Mouse (Mus musculus) cerebellum, adult 9-11 months (tissue): ENCODE data around the gene Hist1h4d.
"Not testable (repeated sequence)": the region's sequence is repeated elsewhere in the genome, so short reads cannot be mapped to it uniquely, and the experiment has no call there.

Experiments used
- DNase-seq: peaks from one replicate; pipeline ENCODE4 v3.0.0; 2022

Gene Hist1h4d

DNA sequence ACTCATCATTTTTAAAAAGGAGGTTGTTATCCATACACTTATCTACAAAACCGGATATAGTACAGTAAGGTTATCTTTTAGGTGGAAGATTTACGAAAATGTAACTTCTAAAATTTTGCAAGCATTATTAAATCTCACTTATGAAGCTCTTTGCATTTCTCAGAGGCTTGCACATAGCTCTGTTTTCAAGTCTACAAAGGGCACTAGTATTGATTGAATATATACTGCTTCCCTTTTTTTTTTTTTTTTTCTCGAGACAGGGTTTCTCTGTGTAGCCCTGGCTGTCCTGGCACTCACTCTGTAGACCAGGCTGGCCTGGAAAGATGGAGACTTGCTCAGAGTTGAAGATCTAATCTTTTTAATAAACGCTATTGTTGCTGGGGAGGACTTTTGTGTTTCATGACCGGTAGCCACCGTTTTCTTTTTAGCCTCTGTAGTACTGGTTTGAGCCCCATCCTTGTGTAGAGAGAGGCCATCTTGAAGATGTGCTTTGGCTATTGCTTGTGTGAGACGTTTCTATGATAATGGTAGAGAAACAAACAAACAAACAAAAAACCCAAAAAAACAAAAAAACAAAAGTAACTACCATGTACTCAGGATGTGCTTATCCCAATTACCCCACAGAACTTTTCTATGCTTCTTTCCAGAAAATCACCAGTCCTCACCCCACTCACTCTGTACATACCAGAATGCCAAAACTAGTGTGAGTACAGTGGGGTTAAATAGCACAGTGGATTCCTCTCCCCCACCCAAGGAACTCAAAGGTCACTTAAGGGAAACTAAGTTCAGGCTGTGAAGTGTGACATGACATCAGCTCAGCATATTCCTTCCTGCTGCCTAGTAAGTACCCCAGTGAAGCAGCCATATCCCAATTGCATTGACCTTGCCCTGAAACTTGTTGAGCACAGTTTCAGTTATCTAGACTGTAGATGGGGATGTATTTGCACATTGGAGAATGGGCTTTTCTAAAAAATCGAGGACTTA lies 29.2 kb upstream of the Hist1h4d start:
- DNase-seq, result no peak

DNA sequence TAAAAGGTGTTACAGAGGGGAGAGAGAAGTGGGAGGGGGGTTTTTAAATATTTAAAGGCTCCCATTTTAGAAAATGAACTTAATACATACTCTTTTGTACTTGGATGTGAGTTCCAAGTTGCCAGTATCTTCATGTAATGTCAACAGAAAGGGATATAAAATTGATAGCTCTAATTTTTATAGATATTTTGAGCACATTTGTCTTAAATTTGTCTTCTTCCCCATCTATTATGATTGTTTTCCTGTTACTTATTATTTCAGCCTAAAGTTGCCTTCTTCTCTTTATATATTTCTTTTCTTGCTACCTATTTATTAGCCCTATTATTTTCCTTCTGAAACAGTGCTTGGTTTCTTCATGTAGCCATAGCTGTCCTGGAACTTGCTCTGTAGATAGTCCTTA lies 28.4 kb upstream of the Hist1h4d start, which contains the start of gene Hist1h1d:
Hist1h1d (plus strand) TSS at position 301 of the 400 bp plus-strand sequence.
- DNase-seq, result no peak

DNA sequence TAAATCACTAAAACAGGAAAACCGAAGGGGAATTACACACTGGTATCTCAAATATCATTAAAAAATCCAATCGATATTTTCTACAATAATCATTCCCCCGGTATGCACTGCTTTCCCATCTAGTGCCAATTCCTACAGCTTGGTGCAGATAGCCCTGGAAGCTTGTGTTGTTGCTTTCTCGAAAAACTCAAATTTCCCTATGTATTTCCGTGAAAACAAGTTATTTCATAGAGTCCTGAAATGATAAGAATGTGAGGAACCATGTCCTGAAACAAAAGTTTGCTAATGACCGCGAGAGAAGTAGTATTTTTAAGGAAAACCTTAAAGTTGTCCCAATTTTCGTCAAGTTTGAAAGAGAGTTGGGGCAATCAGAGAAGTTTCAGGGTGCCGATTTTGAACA lies 27.0 kb upstream of the Hist1h4d start:
- DNase-seq, result no peak

DNA sequence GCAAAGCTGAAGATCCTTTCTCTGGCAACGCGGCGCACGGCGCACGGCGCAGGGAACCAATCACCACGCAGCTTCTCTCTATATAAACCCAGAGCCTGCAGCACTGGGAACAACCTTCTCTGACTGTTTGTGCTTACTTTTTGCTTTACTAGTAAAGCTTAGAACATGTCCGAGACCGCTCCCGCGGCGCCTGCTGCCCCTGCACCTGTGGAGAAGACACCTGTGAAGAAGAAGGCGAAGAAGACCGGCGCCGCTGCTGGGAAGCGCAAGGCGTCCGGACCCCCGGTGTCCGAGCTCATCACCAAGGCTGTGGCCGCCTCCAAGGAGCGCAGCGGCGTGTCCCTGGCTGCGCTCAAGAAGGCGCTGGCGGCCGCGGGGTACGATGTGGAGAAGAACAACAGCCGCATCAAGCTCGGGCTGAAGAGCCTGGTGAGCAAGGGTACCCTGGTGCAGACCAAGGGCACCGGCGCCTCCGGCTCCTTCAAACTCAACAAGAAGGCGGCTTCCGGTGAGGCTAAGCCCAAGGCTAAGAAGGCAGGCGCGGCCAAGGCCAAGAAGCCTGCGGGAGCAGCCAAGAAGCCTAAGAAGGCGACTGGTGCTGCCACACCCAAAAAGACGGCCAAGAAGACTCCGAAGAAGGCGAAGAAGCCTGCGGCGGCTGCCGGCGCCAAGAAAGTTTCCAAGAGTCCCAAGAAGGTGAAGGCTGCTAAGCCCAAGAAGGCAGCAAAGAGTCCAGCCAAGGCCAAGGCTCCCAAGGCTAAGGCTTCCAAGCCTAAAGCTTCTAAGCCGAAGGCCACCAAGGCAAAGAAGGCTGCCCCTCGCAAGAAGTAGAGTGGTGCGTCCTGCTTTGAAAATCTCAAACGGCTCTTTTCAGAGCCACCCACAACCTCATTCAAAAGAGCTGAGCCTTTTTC lies 26.2 kb upstream of the Hist1h4d start:
- peak; percentile 78 for DNase-seq

GRCm38 (mm10) chr13:23555839-23556416 lies 25.5 kb upstream of the Hist1h4d start:
- DNase-seq, result peak; percentile 82

DNA sequence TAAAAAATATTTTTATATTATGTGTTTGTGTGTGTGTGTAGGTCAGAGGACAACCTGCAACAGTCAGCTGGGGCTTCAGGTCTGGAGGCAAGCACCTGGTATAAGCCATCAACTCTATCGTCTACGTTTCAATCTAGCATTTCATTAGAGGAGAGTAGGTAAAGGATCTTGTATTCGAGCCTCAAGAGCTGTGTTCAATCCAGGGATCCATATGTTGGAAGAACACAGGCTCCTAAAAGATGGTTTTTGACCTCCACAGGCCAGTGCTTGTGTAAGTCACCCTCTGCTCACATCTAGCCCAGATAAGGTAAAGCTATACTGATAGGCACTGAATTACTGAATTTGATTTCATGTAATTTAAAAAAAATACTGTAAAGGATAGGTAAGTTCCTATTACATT lies 24.5 kb upstream of the Hist1h4d start:
- no peak for DNase-seq

DNA sequence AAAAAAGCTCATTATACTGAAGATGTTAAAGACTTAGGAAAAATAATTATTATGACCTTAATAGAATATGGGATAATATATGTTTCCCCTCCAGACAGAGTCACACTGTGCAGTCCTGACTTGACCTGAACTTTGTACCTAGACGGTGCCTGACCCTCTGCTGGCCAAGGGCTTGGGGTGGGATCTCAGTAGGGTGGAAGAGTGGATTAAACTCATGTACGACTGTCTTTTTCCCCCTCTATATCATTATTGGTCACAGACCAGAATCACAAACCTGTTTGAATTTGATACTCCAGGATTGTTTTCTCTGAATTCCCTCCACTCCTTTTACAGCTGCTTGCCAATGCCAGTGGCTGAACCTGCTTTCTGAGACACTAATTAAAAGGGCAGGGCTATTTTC lies 20.7 kb upstream of the Hist1h4d start:
- DNase-seq, result not testable (repeated sequence)

DNA sequence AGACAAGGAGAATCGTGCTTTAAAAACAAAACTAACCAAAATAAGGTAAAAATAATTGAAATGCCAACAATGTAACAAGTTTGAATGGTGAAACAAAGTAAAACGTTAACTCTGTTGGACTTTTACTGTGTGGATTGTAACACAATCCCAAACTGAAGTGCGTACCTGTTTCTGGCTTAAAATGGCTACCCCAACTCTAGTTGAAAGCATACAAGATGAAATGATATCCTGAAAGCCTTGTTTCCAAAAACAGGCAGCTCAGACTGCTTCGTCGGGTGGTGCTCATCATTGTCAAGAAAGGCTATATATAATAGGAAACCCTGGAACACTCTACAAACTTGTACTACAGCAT lies 19.9 kb upstream of the Hist1h4d start:
- not testable (repeated sequence) for DNase-seq

- DNase-seq, result peak; percentile 94
Observed at GRCm38 (mm10) chr13:23561883-23562659, 19.3 kb upstream of the Hist1h4d start, which contains the start of gene Hist1h3e. Gene Hist1h3e (minus strand): TSS chr13:23562369.

DNA sequence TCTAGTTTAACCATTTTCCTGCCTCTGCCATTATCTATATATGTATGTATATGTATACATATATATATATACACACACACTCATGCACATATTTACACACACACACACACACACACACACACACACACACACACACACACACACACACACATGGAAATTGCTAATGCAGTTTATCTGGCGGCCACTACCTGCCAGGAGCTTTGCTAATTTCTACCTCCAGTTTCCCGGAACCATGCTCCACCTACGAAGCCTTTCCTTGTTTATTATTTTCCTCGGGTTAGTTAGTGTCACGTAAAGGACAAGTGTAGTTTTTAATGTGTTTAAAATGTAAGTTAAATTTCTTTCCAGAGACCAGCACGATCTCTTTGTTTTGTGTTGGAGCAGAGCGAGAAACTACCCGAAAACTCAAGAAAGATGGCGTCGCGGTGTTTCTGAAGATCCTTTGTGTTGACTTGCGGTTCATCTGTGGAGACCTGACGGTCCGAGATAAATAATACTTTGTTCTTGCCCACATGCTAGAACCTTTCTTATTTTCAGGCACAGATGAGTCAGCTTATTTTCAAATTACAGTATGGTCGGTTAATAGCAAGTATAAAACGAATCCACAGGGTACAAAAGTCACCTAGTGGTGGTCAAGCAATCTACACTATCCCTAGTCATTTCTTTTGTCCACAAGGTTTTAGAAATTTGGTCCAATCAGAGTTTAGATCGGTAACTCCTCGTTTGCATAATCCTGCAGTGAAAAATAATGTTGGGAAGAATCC lies 18.5 kb upstream of the Hist1h4d start:
- peak; percentile 60 for DNase-seq

- no peak for DNase-seq
Observed at GRCm38 (mm10) chr13:23564482-23564881, 16.9 kb upstream of the Hist1h4d start.

DNA sequence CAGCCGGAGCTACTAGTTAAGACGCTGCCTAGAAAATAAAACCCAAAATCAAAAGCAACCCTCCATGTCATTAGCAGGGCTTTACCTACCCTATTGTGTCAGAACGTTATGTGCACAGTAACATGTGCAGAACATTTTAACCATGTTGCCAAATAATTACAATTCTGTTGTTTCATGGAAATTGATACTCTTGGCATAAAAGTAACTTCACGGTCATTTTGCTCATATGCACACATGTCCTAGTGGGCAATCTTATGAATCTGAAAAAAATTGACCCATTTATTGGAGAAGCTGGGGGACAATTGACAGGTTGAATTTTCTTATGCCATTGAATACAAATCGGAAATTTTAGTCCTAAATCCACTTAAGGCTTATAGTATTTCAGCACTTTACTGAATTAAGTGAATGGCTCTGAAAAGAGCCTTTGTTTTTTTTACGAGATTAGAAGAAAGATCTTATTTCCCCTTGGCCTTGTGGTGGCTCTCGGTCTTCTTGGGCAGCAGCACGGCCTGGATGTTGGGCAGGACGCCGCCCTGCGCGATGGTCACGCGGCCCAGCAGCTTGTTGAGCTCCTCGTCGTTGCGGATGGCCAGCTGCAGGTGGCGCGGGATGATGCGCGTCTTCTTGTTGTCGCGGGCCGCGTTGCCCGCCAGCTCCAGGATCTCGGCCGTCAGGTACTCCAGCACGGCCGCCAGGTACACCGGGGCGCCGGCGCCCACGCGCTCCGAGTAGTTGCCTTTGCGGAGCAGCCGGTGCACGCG lies 11.0 kb upstream of the Hist1h4d start:
- not testable (repeated sequence) for DNase-seq

GRCm38 (mm10) chr13:23571022-23571503 lies 10.3 kb upstream of the Hist1h4d start, which contains the start of the genes Hist1h2ae and Hist1h2bg:
Gene Hist1h2ae (minus strand): TSS chr13:23571220.
Gene Hist1h2bg (plus strand): TSS chr13:23571396.
- peak; percentile 73 for DNase-seq

DNA sequence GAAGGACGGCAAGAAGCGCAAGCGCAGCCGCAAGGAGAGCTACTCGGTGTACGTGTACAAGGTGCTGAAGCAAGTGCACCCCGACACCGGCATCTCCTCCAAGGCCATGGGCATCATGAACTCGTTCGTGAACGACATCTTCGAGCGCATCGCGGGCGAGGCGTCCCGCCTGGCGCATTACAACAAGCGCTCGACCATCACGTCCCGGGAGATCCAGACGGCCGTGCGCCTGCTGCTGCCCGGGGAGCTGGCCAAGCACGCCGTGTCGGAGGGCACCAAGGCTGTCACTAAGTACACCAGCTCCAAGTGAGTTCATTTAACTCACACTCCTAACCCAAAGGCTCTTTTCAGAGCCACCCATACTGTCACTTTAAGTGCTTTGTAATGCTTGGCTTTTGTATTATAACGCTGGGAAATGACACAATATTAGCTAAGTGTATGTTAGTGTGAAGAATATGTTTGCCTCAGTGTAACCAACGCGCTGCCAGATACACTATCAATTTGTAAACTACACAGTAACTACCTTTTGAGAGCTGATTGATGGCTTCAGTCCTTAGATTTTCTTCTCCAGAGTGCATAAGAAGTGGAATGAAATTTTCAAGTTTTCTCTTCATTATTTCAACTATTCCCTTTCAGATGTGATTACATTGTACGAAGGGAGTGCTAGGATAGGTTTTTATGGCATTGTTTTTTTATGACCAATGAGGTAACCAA lies 9.7 kb upstream of the Hist1h4d start:
- DNase-seq, result not testable (repeated sequence)

GRCm38 (mm10) chr13:23572218-23573033 lies 9.0 kb upstream of the Hist1h4d start:
- no peak for DNase-seq

- not testable (repeated sequence) for DNase-seq
Observed at GRCm38 (mm10) chr13:23573034-23573897, 8.1 kb upstream of the Hist1h4d start.

GRCm38 (mm10) chr13:23573898-23574524 lies 7.4 kb upstream of the Hist1h4d start, which contains the start of the genes Hist1h2bf and Hist1h2ad:
Gene Hist1h2bf (minus strand): TSS chr13:23574196.
Gene Hist1h2ad (plus strand): TSS chr13:23574381.
- peak; percentile 86 for DNase-seq
